Mouse (Mus musculus) heart, adult 9 months (tissue): Measurements from ENCODE around the gene Epor.
A peak's percentile ranks its signal among the peaks of the same experiment; 100 is the strongest.

ENCODE experiments used
- DNase-seq, 2 experiments: peaks; one replicate each; pipeline ENCODE4 v3.0.0; 2022; ENCODE audit warnings: low spot score in 2 of 2

The Epor gene

GRCm38 (mm10) chr9:21936692-21937570 lies 26.4 kb downstream of the Epor start, which contains the start of gene Plppr2:
Plppr2 (plus strand) TSS chr9:21937033.
- DNase-seq = peak; percentile 91 to 96

- no peak for DNase-seq
Measured at GRCm38 (mm10) chr9:21935466-21936131, 27.7 kb downstream of the Epor start.

- no peak for DNase-seq
Measured at GRCm38 (mm10) chr9:21934021-21934420, 29.3 kb downstream of the Epor start.

- no peak for DNase-seq
Measured at GRCm38 (mm10) chr9:21932445-21933137, 30.7 kb downstream of the Epor start.

- no peak for DNase-seq
Measured at GRCm38 (mm10) chr9:21932006-21932405, 31.3 kb downstream of the Epor start.

GRCm38 (mm10) chr9:21929208-21929607 lies 34.1 kb downstream of the Epor start:
- no peak for DNase-seq

- peak; percentile 96 to 98 for DNase-seq
Measured at GRCm38 (mm10) chr9:21927208-21927753, 36.0 kb downstream of the Epor start, which contains the start of the genes Ccdc159 and Tmem205. Ccdc159 (plus strand) TSS chr9:21927471. Tmem205 (minus strand) TSS chr9:21927556.

GRCm38 (mm10) chr9:21926784-21927183 lies 36.5 kb downstream of the Epor start:
- no peak for DNase-seq

GRCm38 (mm10) chr9:21926155-21926554 lies 37.2 kb downstream of the Epor start:
- no peak for DNase-seq

- no peak for DNase-seq
Measured at GRCm38 (mm10) chr9:21925506-21925905, 37.8 kb downstream of the Epor start.

- DNase-seq = no peak
Measured at GRCm38 (mm10) chr9:21925034-21925433, 38.3 kb downstream of the Epor start.

GRCm38 (mm10) chr9:21924099-21924493 lies 39.2 kb downstream of the Epor start:
- DNase-seq = peak; percentile 97

GRCm38 (mm10) chr9:21923490-21924098 lies 39.7 kb downstream of the Epor start:
- DNase-seq = no peak

- no peak for DNase-seq
Measured at GRCm38 (mm10) chr9:21923036-21923435, 40.3 kb downstream of the Epor start.

GRCm38 (mm10) chr9:21918692-21919384 lies 44.5 kb downstream of the Epor start:
- DNase-seq = no peak

- peak; percentile 95 to 96 for DNase-seq
Measured at GRCm38 (mm10) chr9:21918035-21918592, 45.2 kb downstream of the Epor start, which contains the start of gene Rab3d. Rab3d (minus strand) TSS chr9:21918192.

GRCm38 (mm10) chr9:21917493-21918034 lies 45.7 kb downstream of the Epor start:
- DNase-seq = peak in 1 of 2 experiments; percentile 39

GRCm38 (mm10) chr9:21916851-21917492 lies 46.3 kb downstream of the Epor start:
- no peak for DNase-seq

- DNase-seq = no peak
Measured at GRCm38 (mm10) chr9:21909474-21910223, 53.7 kb downstream of the Epor start.
